Mouse (Mus musculus) olfactory bulb, adult 2 months (tissue): ENCODE data around the gene Tmco1.

ENCODE experiments used
- CTCF ChIP-seq: fragments of 200-500 bp; IDR thresholded peaks from 2 replicates; pipeline ENCODE4 v1.5.1; 2012; ENCODE audit warnings: low read depth, mild to moderate bottlenecking, low read length, moderate library complexity; ENCODE audit not compliant: insufficient read depth
- POLR2A ChIP-seq: fragments of 200-500 bp; IDR thresholded peaks from 2 replicates; pipeline ENCODE4 v1.6.1; 2012; ENCODE audit warnings: mild to moderate bottlenecking, low read depth, low read length, moderate library complexity; ENCODE audit not compliant: insufficient read depth

GRCm38 (mm10) chr1:167288665-167289538, 19.3 kb upstream of the Tmco1 start:
- TF ChIP-seq POLR2A (no peak), CTCF (no peak)
